ENCODE assay signal across 9 mouse cellular contexts in the genomic region with DNA sequence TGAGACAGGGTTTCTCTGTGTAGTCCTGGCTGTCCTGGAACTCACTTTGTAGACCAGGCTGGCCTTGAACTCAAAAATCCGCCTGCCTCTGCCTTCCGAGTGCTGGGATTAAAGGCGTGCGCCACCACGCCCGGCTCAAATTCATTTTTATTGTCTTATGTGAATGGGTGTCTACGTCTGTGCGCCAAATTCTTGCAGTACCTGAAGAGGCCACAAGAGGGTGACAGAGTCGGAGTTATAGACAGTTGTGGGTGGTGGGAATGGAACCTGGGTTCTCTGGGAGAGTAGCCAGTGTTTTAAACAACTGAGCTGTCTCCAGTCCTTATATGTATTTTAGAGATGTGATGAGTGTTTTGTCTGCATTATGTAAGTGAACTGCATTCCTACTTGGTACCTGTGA. TPM values are rescaled to one million over a fixed set of nuclear protein-coding genes. Genes with fewer than 3 reads are reported as not detected.
DNase-seq lines count a peak whose midpoint lies in the region; ATAC-seq and TF ChIP-seq lines count a peak whose summit lies in the region.
"Not testable (repeated sequence)": the region's sequence is repeated elsewhere in the genome, so short reads cannot be mapped to it uniquely, and the experiment has no call there.
"Had no signal": no experiment of that assay in that cellular context is flagged by ENCODE, and none has a peak within 500 bp of the region (broad histone marks: within the 10 kb centered on the region; RNA-seq: fewer than 3 reads in every experiment).

No protein-coding gene starts in this region.

- TF ChIP-seq EP300 in CH12.LX (IDR thresholded peaks at IDR 0.05; ENCODE audit: low read length) = not testable (repeated sequence)

- not testable (repeated sequence) for H3K36me3 ChIP-seq in CH12.LX (replicated peaks in 1 of 2; ENCODE audit: control insufficient read depth in 1 of 2, insufficient read depth in 1 of 2, low read length in 1 of 2); intestine, embryonic 14.5 days (ENCODE audit: control insufficient read depth, insufficient read depth, low read length); liver, adult 2 months (ENCODE audit: control insufficient read depth, insufficient read depth, low read length); midbrain, postnatal 0 days (ENCODE audit: insufficient read depth, low read length)

- not testable (repeated sequence) for H3K27ac ChIP-seq in CH12.LX (ENCODE audit: insufficient read depth, low read depth); intestine, embryonic 14.5 days (ENCODE audit: low read depth); liver, adult 2 months (replicated peaks; ENCODE audit: insufficient read depth, low read depth, low read length); midbrain, postnatal 0 days (ENCODE audit: low read depth, low read length)

- WGBS in intestine, embryonic 14.5 days = 39% methylated on average over 9 of the region's 9 CpGs
- WGBS in liver, adult 2 months = 43% methylated on average over 9 of the region's 9 CpGs
- WGBS in midbrain, postnatal 0 days = 34% methylated on average over 9 of the region's 9 CpGs

- dilution Hi-C loops in CH12.LX (cut with MboI; ENCODE audit: extremely low pct_ligation_motif_present, extremely low pct_unique_long_range_greater_than_20kb, low sequenced_read_pairs) = not testable (repeated sequence)

- peak; percentile 48 for DNase-seq in CH12.LX (ENCODE audit: extremely low read depth)
- DNase-seq in adrenal gland, adult (ENCODE audit: inconsistent age in 2 of 2, low spot score in 1 of 2) = peak; percentile 18 to 56
- peak; percentile 6 for DNase-seq in cerebellum, adult 9-11 months
- peak; percentile 40 for DNase-seq in forelimb bud, embryonic 11.5 days (ENCODE audit: low read depth, low spot score)
- DNase-seq in intestine, embryonic 14.5 days (ENCODE audit: low spot score) = peak; percentile 60
- DNase-seq in liver, adult 2 months (ENCODE audit: extremely low read depth, low read depth, low spot score) = peak; percentile 5
- not testable (repeated sequence) for DNase-seq in midbrain, postnatal 0 days (ENCODE audit: low spot score)
- peak; percentile 38 for DNase-seq in testis, postnatal 14 days (ENCODE audit: low spot score)

- peak; percentile 66 for TF ChIP-seq RAD21 in CH12.LX (IDR thresholded peaks at IDR 0.05; ENCODE audit: low read depth, low read length)

- not testable (repeated sequence) for H3K4me3 ChIP-seq in CH12.LX (replicated peaks in 1 of 3; ENCODE audit: low read depth in 2 of 3, low read length in 2 of 3, poor library complexity in 1 of 3); intestine, embryonic 14.5 days (ENCODE audit: low read depth, low read length); liver, adult 2 months (ENCODE audit: insufficient read depth, low read depth, low read length); midbrain, postnatal 0 days (ENCODE audit: low read depth, low read length)

- not testable (repeated sequence) for H3K9me3 ChIP-seq in CH12.LX (replicated peaks; ENCODE audit: low read length); intestine, embryonic 14.5 days (ENCODE audit: control insufficient read depth, low read length); midbrain, postnatal 0 days (ENCODE audit: low read length)

- H3K4me2 ChIP-seq in CH12.LX (ENCODE audit: insufficient read depth, low read depth, poor library complexity, severe bottlenecking); intestine, embryonic 14.5 days (ENCODE audit: low read length); midbrain, postnatal 0 days (ENCODE audit: low read depth, low read length, poor library complexity, severe bottlenecking): not testable (repeated sequence)

- TF ChIP-seq POLR2A in CH12.LX (IDR thresholded peaks at IDR 0.05; ENCODE audit: low read depth, low read length); liver, adult 2 months (IDR thresholded peaks at IDR 0.05; ENCODE audit: extremely low read depth, insufficient read depth, low read length): not testable (repeated sequence)

- peak; percentile 38 to 63; a peak in 3 of 4 replicates for TF ChIP-seq CTCF in CH12.LX (conservative IDR thresholded peaks at IDR 0.05 in 1 of 2, IDR thresholded peaks at IDR 0.05 in 1 of 2; ENCODE audit: low read depth in 2 of 2, low read length in 2 of 2)
- peak; percentile 46; the same call in 1 of the 2 replicates for TF ChIP-seq CTCF in liver, adult 2 months (IDR thresholded peaks at IDR 0.05; ENCODE audit: low read depth, low read length)
- peak; percentile 45 for TF ChIP-seq CTCF in midbrain, postnatal 0 days (IDR thresholded peaks at IDR 0.05)

- in situ Hi-C loops in CH12.LX (cut with MboI; ENCODE audit: low pct_ligation_motif_present, low pct_unique_long_range_greater_than_20kb, low sequenced_read_pairs) = not testable (repeated sequence)

- H3K27me3 ChIP-seq in CH12.LX (replicated peaks); intestine, embryonic 14.5 days (replicated peaks; ENCODE audit: control insufficient read depth, insufficient read depth, low read length); liver, adult 2 months (ENCODE audit: control insufficient read depth, insufficient read depth, low read length); midbrain, postnatal 0 days (ENCODE audit: insufficient read depth, low read length): not testable (repeated sequence)

- H3K4me1 ChIP-seq in CH12.LX (ENCODE audit: control insufficient read depth in 1 of 2, insufficient read depth in 2 of 2); intestine, embryonic 14.5 days (replicated peaks; ENCODE audit: control insufficient read depth, insufficient read depth, low read length); liver, adult 2 months (ENCODE audit: control insufficient read depth, insufficient read depth, low read length); midbrain, postnatal 0 days (ENCODE audit: insufficient read depth, low read length): not testable (repeated sequence)

- ATAC-seq in intestine, embryonic 14.5 days (replicated peaks; ENCODE audit: low FRiP score, low TSS enrichment, low read depth); midbrain, postnatal 0 days (ENCODE audit: low FRiP score): not testable (repeated sequence)

- H3K79me2 ChIP-seq in CH12.LX (replicated peaks; ENCODE audit: control insufficient read depth, extremely low read depth, insufficient read depth, poor library complexity, severe bottlenecking); liver, adult 2 months (ENCODE audit: control insufficient read depth, insufficient read depth, low read length): not testable (repeated sequence)

- H3K9ac ChIP-seq in CH12.LX (ENCODE audit: insufficient read depth, low read depth); intestine, embryonic 14.5 days (ENCODE audit: low read length); liver, adult 2 months (ENCODE audit: low read depth, low read length); midbrain, postnatal 0 days (replicated peaks; ENCODE audit: low read length, poor library complexity, severe bottlenecking): not testable (repeated sequence)

TF ChIP-seq in CH12.LX, 34 proteins besides CTCF, POLR2A, EP300 and RAD21:
- TF ChIP-seq SMC3 (IDR thresholded peaks at IDR 0.05; ENCODE audit: low read depth, low read length) = peak; percentile 34

RNA-seq across cellular contexts. Expression of gene Rps4x, which starts 26.2 kb away (rescaled TPM):
- total RNA-seq in CH12.LX (2012; rRNA removed) (3,052 and 3,101 TPM in 2 replicates), CH12.LX (2014; rRNA removed) (4,290 and 4,543 TPM in 2 replicates)
- polyA plus RNA-seq in CH12.LX (2012; ENCODE audit: insufficient read length, low read depth) = 2,286 and 2,456 TPM in 2 replicates
- 1,024 and 1,040 TPM in 2 replicates for polyA plus RNA-seq in intestine, embryonic 14.5 days (2014; fragmentation: Nextera tagmentation; extraction: Ambion mirVana)
- 619 and 632 TPM in 2 replicates for total RNA-seq in liver, adult 2 months (2014; rRNA removed)
- 187 and 189 TPM in 2 replicates for polyA plus RNA-seq in liver, adult 2 months (2012; rRNA removed)
- total RNA-seq in midbrain, postnatal 0 days (2014; rRNA removed) = 809 and 834 TPM in 2 replicates
- polyA plus RNA-seq in midbrain, postnatal 0 days (2015; fragmentation: Nextera tagmentation; extraction: Ambion mirVana) = 345 and 356 TPM in 2 replicates

RNA-seq across cellular contexts. Expression of gene Cited1, which starts 36.6 kb away (rescaled TPM):
- total RNA-seq in CH12.LX (2012; rRNA removed) (0.51 and 0.59 TPM in 2 replicates), CH12.LX (2014; rRNA removed) (0.86 and 1.4 TPM in 2 replicates)
- polyA plus RNA-seq in CH12.LX (2012; ENCODE audit: insufficient read length, low read depth) = 2.7 and 3.6 TPM in 2 replicates
- 4.9 and 5.6 TPM in 2 replicates for polyA plus RNA-seq in intestine, embryonic 14.5 days (2014; fragmentation: Nextera tagmentation; extraction: Ambion mirVana)
- not detected in 2 replicates for total RNA-seq in liver, adult 2 months (2014; rRNA removed)
- 0.14 TPM in 1 of 2 replicates, not detected in the other for polyA plus RNA-seq in liver, adult 2 months (2012; rRNA removed)
- 6.4 and 6.9 TPM in 2 replicates for total RNA-seq in midbrain, postnatal 0 days (2014; rRNA removed)
- polyA plus RNA-seq in midbrain, postnatal 0 days (2015; fragmentation: Nextera tagmentation; extraction: Ambion mirVana) = 13.0 and 22.3 TPM in 2 replicates
- total RNA-seq: hematopoietic stem cell, adult 5-6 weeks had no signal

RNA-seq across cellular contexts. Expression of gene Ercc6l, which starts 58.5 kb away (rescaled TPM):
- total RNA-seq in CH12.LX (2012; rRNA removed) = 8.9 and 13.5 TPM in 2 replicates
- total RNA-seq in CH12.LX (2014; rRNA removed) = 18.5 and 21.5 TPM in 2 replicates
- polyA plus RNA-seq in CH12.LX (2012; ENCODE audit: insufficient read length, low read depth) = 12.2 and 15.0 TPM in 2 replicates
- polyA plus RNA-seq in intestine, embryonic 14.5 days (2014; fragmentation: Nextera tagmentation; extraction: Ambion mirVana) = 14.6 and 16.0 TPM in 2 replicates
- 0.28 and 0.34 TPM in 2 replicates for total RNA-seq in liver, adult 2 months (2014; rRNA removed)
- polyA plus RNA-seq in liver, adult 2 months (2012; rRNA removed) = 0.04 and 0.06 TPM in 2 replicates
- total RNA-seq in midbrain, postnatal 0 days (2014; rRNA removed) = 1.0 and 1.2 TPM in 2 replicates
- polyA plus RNA-seq in midbrain, postnatal 0 days (2015; fragmentation: Nextera tagmentation; extraction: Ambion mirVana) = 0.28 and 0.31 TPM in 2 replicates

Comparison
In these comparisons a context has a peak if more than half of its experiments do, and no peak if none do; other contexts are left out.
1. RNA of gene Ercc6l, which starts 58.5 kb away (polyA plus RNA-seq): 12.2 to 15.0 TPM in CH12.LX and 14.6 to 16.0 TPM in intestine, embryonic 14.5 days; 0.28 to 0.31 TPM in midbrain, postnatal 0 days and 0.04 to 0.06 TPM in liver, adult 2 months; every median in the first group is over 10 times any median in the second.
2. Peak in every context shown above with its lines, with median percentiles within 50 percentile points of each other: CTCF ChIP-seq.